Mouse (Mus musculus): ENCODE measurements around the gene Zfp747.

GRCm38 (mm10) chr7:127351230-127352004 lies 24.4 kb downstream of the Zfp747 start:
- TF ChIP-seq CTCF (IDR thresholded peaks at IDR 0.05; ENCODE audit: insufficient read depth, low read depth, low read length), result no peak
- TF ChIP-seq POLR2A (IDR thresholded peaks at IDR 0.05; ENCODE audit: insufficient read depth, low read depth, low read length), result no peak
